ENCODE assay signal across 24 mouse cellular contexts in the genomic region with DNA sequence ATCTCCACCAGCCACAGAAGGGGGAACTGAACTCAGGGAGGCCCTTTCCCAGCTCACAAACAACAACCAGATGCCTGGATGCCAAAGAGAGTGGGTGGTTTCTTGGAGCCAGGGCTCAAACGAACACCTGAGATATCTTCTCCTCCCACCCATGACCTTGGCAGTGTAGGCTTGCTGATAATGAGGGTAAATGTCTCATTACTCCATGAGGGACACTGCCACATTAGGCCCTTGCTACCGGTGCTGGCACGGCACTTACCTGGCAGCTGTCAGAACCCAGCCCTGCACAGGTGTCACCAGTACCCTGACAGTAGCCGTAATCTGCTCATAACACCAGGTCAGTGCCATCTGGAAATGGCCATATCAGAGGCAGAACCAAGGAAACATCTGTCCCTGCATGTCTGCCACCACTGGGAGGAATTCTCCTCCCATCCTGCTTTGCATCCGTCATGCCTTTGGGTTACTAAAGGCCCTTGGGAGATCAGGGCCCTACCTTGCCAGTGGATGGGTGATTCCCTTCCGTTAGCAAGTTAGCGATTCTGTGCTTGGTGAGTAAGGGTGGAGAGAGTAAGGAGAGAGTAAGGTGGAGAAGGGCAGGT. TPM values are rescaled to one million over a fixed set of nuclear protein-coding genes. Genes with fewer than 3 reads are reported as not detected.
A peak's percentile ranks its signal among the peaks of the same experiment; 100 is the strongest.
DNase-seq lines count a peak whose midpoint lies in the region; ATAC-seq and TF ChIP-seq lines count a peak whose summit lies in the region.
"Had no signal": no experiment of that assay in that cellular context is flagged by ENCODE, and none has a peak within 500 bp of the region (broad histone marks: within the 10 kb centered on the region; RNA-seq: fewer than 3 reads in every experiment).

No protein-coding gene starts in this region.

- H3K9me3 ChIP-seq in heart, embryonic 10.5 days: no peaks in the 10 kb centered on the region
- no peaks in the 10 kb centered on the region for H3K9me3 ChIP-seq in megakaryocyte, embryonic 14.5 days
- H3K9me3 ChIP-seq: forebrain, embryonic 10.5 days; heart, embryonic 12.5 days; hindbrain, embryonic 12.5 days; limb, embryonic 12.5 days; neural tube, embryonic 13.5 days had no signal

- no peak for ATAC-seq in megakaryocyte, adult 5-6 weeks (ENCODE audit: poor library complexity, severe bottlenecking)
- ATAC-seq: CD4-positive, CD25-positive, alpha-beta regulatory T cell, adult 4 months; liver, postnatal 0 days had no signal

- no peaks in the 10 kb centered on the region for H3K27me3 ChIP-seq in cerebellum, adult 2 months (ENCODE audit: control insufficient read depth, insufficient read depth, low read length)
- no peaks in the 10 kb centered on the region for H3K27me3 ChIP-seq in heart, adult 2 months (ENCODE audit: control insufficient read depth, insufficient read depth, low read length)
- peaks cover 85% of the 10 kb centered on the region for H3K27me3 ChIP-seq in heart, embryonic 10.5 days (ENCODE audit: insufficient read depth, poor library complexity, severe bottlenecking)
- H3K27me3 ChIP-seq in megakaryocyte, embryonic 14.5 days (replicated peaks): peaks cover 39% of the 10 kb centered on the region
- H3K27me3 ChIP-seq: neural tube, embryonic 13.5 days had no signal

- H3K79me2 ChIP-seq in heart, adult 2 months (replicated peaks; ENCODE audit: control insufficient read depth, insufficient read depth, low read length): no peaks in the 10 kb centered on the region

- no peak for TF ChIP-seq POLR2A in cerebellum, adult 2 months (IDR thresholded peaks at IDR 0.05; ENCODE audit: borderline replicate concordance, insufficient read depth, low read length)
- no peak for TF ChIP-seq POLR2A in heart, adult 2 months (IDR thresholded peaks at IDR 0.05; ENCODE audit: insufficient read depth, low read depth, low read length)

- 0 out of 2 replicates have a peak, but pooled peaks have one; percentile 60 for TF ChIP-seq EP300 in heart, adult 2 months (IDR thresholded peaks at IDR 0.05; ENCODE audit: insufficient read depth, low read depth, low read length)

- TF ChIP-seq CTCF in cerebellum, adult 2 months (IDR thresholded peaks at IDR 0.05; ENCODE audit: borderline replicate concordance, insufficient read depth, low read depth, low read length): no peak
- no peak for TF ChIP-seq CTCF in heart, adult 2 months (IDR thresholded peaks at IDR 0.05)

- no peak overlapping the region for H3K4me3 ChIP-seq in cerebellum, adult 2 months (replicated peaks; ENCODE audit: insufficient read depth, low read depth, low read length)
- no peak overlapping the region for H3K4me3 ChIP-seq in heart, adult 2 months
- H3K4me3 ChIP-seq in heart, embryonic 10.5 days: no peak overlapping the region
- peak overlapping the region; percentile 44 for H3K4me3 ChIP-seq in megakaryocyte, embryonic 14.5 days (replicated peaks)
- H3K4me3 ChIP-seq: forebrain, embryonic 10.5 days; heart, embryonic 12.5 days; hindbrain, embryonic 12.5 days; limb, embryonic 12.5 days; neural tube, embryonic 13.5 days had no signal

- peak overlapping the region; percentile 37 for H3K9ac ChIP-seq in heart, adult 2 months (ENCODE audit: low read depth, low read length)
- H3K9ac ChIP-seq: heart, embryonic 12.5 days; hindbrain, embryonic 12.5 days; limb, embryonic 12.5 days; liver, postnatal 0 days; neural tube, embryonic 13.5 days had no signal

- peaks cover 90% of the 10 kb centered on the region for H3K4me1 ChIP-seq in cerebellum, adult 2 months (ENCODE audit: control insufficient read depth, insufficient read depth, low read length)
- peaks cover 39% of the 10 kb centered on the region for H3K4me1 ChIP-seq in heart, adult 2 months (ENCODE audit: control insufficient read depth, insufficient read depth, low read length)
- peaks cover 61% of the 10 kb centered on the region for H3K4me1 ChIP-seq in heart, embryonic 10.5 days
- peaks cover 99% of the 10 kb centered on the region for H3K4me1 ChIP-seq in megakaryocyte, embryonic 14.5 days

- H3K27ac ChIP-seq in cerebellum, adult 2 months (ENCODE audit: insufficient read depth, low read length): peak overlapping the region; percentile 73
- peak overlapping the region; percentile 86 for H3K27ac ChIP-seq in heart, adult 2 months
- H3K27ac ChIP-seq in heart, embryonic 10.5 days: no peak overlapping the region
- H3K27ac ChIP-seq: forebrain, embryonic 10.5 days; hindbrain, embryonic 12.5 days; limb, embryonic 12.5 days; neural tube, embryonic 13.5 days; stomach, postnatal 0 days had no signal

- H3K36me3 ChIP-seq in heart, adult 2 months (ENCODE audit: control insufficient read depth, insufficient read depth, low read length): 0 out of 2 replicates have a peak, but pooled peaks cover 2% of the 10 kb centered on the region
- H3K36me3 ChIP-seq in heart, embryonic 10.5 days: no peaks in the 10 kb centered on the region
- H3K36me3 ChIP-seq in megakaryocyte, embryonic 14.5 days (replicated peaks; ENCODE audit: low read length): peaks cover 33% of the 10 kb centered on the region
- H3K36me3 ChIP-seq: forebrain, embryonic 10.5 days; heart, embryonic 12.5 days; hindbrain, embryonic 12.5 days; limb, embryonic 12.5 days; neural tube, embryonic 13.5 days had no signal

- DNase-seq in cerebellum, adult 2 months: no peak
- DNase-seq in cerebellum, adult 11 months: no peak
- no peak for DNase-seq in heart, adult 2 months
- DNase-seq in heart, embryonic 10.5 days (ENCODE audit: low spot score): no peak
- DNase-seq in kidney, adult 9 months: no peak
- DNase-seq in ovary, postnatal 14 days (ENCODE audit: low spot score): no peak
- DNase-seq: adrenal gland, postnatal 25 days; cerebellum, adult 11-12 months; heart, postnatal 14 days; kidney, adult 2 months; kidney, postnatal 10 days; liver, postnatal 0 days; midbrain, embryonic 14.5 days had no signal

- intact Hi-C loops in heart, adult 2 months (cut with DNase I): no loop called here

- 33% methylated on average over 7 of the region's 7 CpGs for WGBS in cerebellum, adult 2 months
- WGBS in heart, adult 2 months: 56% methylated on average over 7 of the region's 7 CpGs
- WGBS in heart, embryonic 10.5 days: 77% methylated on average over 7 of the region's 7 CpGs

RNA-seq across cellular contexts. Expression of a gene that starts 8.5 kb away (rescaled TPM):
- 177 and 189 TPM in 2 replicates for polyA plus RNA-seq in cerebellum, adult 2 months (2012; rRNA removed)
- total RNA-seq in heart, adult 2 months (2021): 10 to 100 TPM; 26.7 to 31.1 TPM
- 29.0 and 31.3 TPM in 2 replicates for polyA plus RNA-seq in heart, adult 2 months (2012; rRNA removed)
- polyA plus RNA-seq in heart, embryonic 10.5 days (2016; fragmentation: Nextera tagmentation; extraction: Ambion mirVana): 0.16 TPM in 1 of 2 replicates, not detected in the other
- 7.2 and 10.4 TPM in 2 replicates for polyA plus RNA-seq in megakaryocyte, embryonic 14.5 days (2012; ENCODE audit: insufficient read depth, low replicate concordance)
- total RNA-seq in megakaryocyte, adult 5-6 weeks (2015): 1.1 and 1.4 TPM in 2 replicates
- total RNA-seq in megakaryocyte, adult 5-6 weeks (2017): 3.9 and 5.0 TPM in 2 replicates
- total RNA-seq: megakaryocyte-erythroid progenitor cell, adult 5-6 weeks had no signal
- polyA plus RNA-seq: CD4-positive, CD25-positive, alpha-beta regulatory T cell, adult 4 months; liver, postnatal 0 days had no signal

RNA-seq across cellular contexts. Expression of a gene that starts 37.7 kb away (rescaled TPM):
- polyA plus RNA-seq in cerebellum, adult 2 months (2012; rRNA removed): 133 and 140 TPM in 2 replicates
- total RNA-seq in heart, adult 2 months (2021): 10 to 100 TPM; 75.2 to 83.2 TPM
- 139 and 142 TPM in 2 replicates for polyA plus RNA-seq in heart, adult 2 months (2012; rRNA removed)
- polyA plus RNA-seq in heart, embryonic 10.5 days (2016; fragmentation: Nextera tagmentation; extraction: Ambion mirVana): 110 TPM in 2 replicates
- polyA plus RNA-seq in megakaryocyte, embryonic 14.5 days (2012; ENCODE audit: insufficient read depth, low replicate concordance): 138 and 474 TPM in 2 replicates
- 82.3 and 95.7 TPM in 2 replicates for total RNA-seq in megakaryocyte, adult 5-6 weeks (2015)
- total RNA-seq in megakaryocyte, adult 5-6 weeks (2017): 22.8 and 27.7 TPM in 2 replicates

RNA-seq across cellular contexts. Expression of a gene that starts 57.8 kb away (rescaled TPM):
- 3.6 and 3.7 TPM in 2 replicates for polyA plus RNA-seq in cerebellum, adult 2 months (2012; rRNA removed)
- total RNA-seq in heart, adult 2 months (2021): under 1 TPM in 1 of 2 experiments, not detected in 1; 0.29 TPM
- polyA plus RNA-seq in heart, adult 2 months (2012; rRNA removed): 0.06 and 0.29 TPM in 2 replicates
- 0.10 TPM in 1 of 2 replicates, not detected in the other for polyA plus RNA-seq in heart, embryonic 10.5 days (2016; fragmentation: Nextera tagmentation; extraction: Ambion mirVana)
- 1.1 and 7.5 TPM in 2 replicates for polyA plus RNA-seq in megakaryocyte, embryonic 14.5 days (2012; ENCODE audit: insufficient read depth, low replicate concordance)
- 9.2 and 10.5 TPM in 2 replicates for total RNA-seq in megakaryocyte, adult 5-6 weeks (2015)
- total RNA-seq in megakaryocyte, adult 5-6 weeks (2017): 8.3 and 9.7 TPM in 2 replicates
- total RNA-seq: megakaryocyte-erythroid progenitor cell, adult 5-6 weeks had no signal
- polyA plus RNA-seq: CD4-positive, CD25-positive, alpha-beta regulatory T cell, adult 4 months; forebrain, embryonic 10.5 days; heart, embryonic 12.5 days; liver, embryonic 11.5 days had no signal
